Mouse (Mus musculus): Measurements from ENCODE around the gene Cox8b. TPM values are rescaled to one million over a fixed set of nuclear protein-coding genes. Genes with fewer than 3 reads are reported as not detected.

Cox8b gene
- polyA plus RNA-seq (2017; shearing (Covaris generic)): not detected

DNA sequence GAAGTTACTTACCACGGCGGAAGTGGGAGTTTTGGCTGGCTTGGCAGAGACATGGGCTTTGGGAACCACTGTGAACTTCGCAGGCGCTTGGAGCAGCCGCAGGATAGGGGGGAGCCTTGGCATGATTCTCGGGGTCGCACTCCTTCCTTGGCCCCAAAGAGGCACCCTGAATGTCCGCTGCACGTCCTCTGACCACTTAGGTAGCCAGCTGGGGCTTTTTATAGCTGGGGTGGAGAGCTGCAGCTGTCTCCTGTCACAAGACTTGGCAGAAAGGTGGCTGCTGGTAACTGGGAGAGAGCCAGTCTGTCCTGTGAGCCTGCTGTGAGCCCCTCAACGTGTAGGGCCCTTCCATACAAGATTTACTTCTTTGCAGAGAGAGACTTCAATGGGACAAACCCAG, at the start of gene Cox8b:
Gene Cox8b, minus strand, starts transcription at position 227 of the 400 bp plus-strand sequence.

GRCm38 (mm10) chr7:140941222-140942051, 41.2 kb upstream of the Cox8b start, which contains the start of gene Pgghg:
Gene Pgghg, plus strand, starts transcription at chr7:140941391.

GRCm38 (mm10) chr7:140920418-140921029, 20.3 kb upstream of the Cox8b start, which contains the start of gene Nlrp6:
Gene Nlrp6, plus strand, starts transcription at chr7:140920902.

GRCm38 (mm10) chr7:140881696-140882468, 18.4 kb downstream of the Cox8b start, which contains the start of the genes Psmd13 and Sirt3:
Gene Psmd13, plus strand, starts transcription at chr7:140881968.
Gene Sirt3, minus strand, starts transcription at chr7:140882309.

GRCm38 (mm10) chr7:140857550-140858505, 42.4 kb downstream of the Cox8b start, which contains the start of gene Bet1l:
Gene Bet1l, minus strand, starts transcription at chr7:140857577.

GRCm38 (mm10) chr7:140856785-140857549, 43.3 kb downstream of the Cox8b start, which contains the start of gene Ric8a:
Gene Ric8a, plus strand, starts transcription at chr7:140856957.

DNA sequence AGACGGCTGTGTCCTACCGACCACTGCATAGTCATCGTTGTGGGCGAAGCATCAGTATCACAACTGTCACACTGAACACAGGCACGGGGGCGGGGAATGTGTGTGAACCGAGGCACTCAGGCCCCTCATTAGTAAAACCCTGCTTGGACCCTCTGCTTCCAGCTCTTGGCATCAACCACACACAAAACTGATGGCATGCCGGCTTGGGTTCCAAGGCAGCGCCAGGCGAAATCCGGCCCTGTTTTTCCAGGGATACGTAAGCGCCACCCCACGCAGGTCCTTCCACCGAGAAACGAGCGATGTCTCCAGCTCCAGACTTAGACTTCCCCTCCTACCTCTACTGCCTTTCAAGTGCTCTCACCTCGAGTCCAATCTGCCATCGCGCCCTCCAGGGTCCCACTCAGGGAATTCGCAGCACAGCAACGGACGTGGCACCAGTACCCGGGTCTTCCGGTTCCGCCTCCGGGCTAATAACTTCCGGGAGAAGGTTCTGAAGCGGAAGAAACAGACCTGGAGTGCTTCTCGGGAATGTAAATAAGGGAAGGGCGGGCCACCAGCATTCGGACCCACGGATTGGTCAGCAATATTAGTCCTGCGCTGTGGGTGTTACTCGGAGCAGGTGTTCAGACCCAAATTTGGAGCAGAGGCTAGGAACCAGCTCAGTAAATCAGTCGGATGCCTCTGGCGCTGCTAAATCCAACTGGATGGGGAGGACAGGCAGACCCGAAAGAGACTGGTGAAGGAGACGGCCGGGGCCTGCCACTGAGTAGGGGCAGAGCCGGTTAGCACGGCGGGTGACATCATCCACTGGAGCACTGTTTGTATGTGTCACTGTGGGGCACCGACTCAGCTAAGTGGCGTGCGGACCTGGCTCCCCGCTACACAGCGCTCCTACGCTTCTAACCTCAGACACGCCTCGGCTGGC, 44.1 kb downstream of the Cox8b start, which contains the start of gene Gm45785:
Gene Gm45785, minus strand, starts transcription at position 472 of the 925 bp plus-strand sequence.

Other genes starting within 250 kb of the Cox8b start
- not detected for gene Olfr539, start 240.5 kb downstream of the Cox8b start, polyA plus RNA-seq (2017; shearing (Covaris generic))
- gene Olfr45, start 218.5 kb downstream of the Cox8b start, polyA plus RNA-seq (2017; shearing (Covaris generic)): not detected
- gene Olfr541, start 203.2 kb downstream of the Cox8b start, polyA plus RNA-seq (2017; shearing (Covaris generic)): not detected
- gene Cyp2e1, start 136.7 kb downstream of the Cox8b start, polyA plus RNA-seq (2017; shearing (Covaris generic)): 0.31 TPM
- gene Syce1, start 112.6 kb downstream of the Cox8b start, polyA plus RNA-seq (2017; shearing (Covaris generic)): not detected
- 0.71 TPM for gene Zfp941, start 78.3 kb downstream of the Cox8b start, polyA plus RNA-seq (2017; shearing (Covaris generic))
- gene Urah, start 65.4 kb downstream of the Cox8b start, polyA plus RNA-seq (2017; shearing (Covaris generic)): not detected
- not detected for gene Scgb1c1, start 54.9 kb downstream of the Cox8b start, polyA plus RNA-seq (2017; shearing (Covaris generic))
- not detected for gene Odf3, start 52.6 kb downstream of the Cox8b start, polyA plus RNA-seq (2017; shearing (Covaris generic))
- not detected for gene Gm45785, start 44.1 kb downstream of the Cox8b start, polyA plus RNA-seq (2017; shearing (Covaris generic))
- 88.6 TPM for gene Ric8a, start 43.5 kb downstream of the Cox8b start, polyA plus RNA-seq (2017; shearing (Covaris generic))
- gene Bet1l, start 42.9 kb downstream of the Cox8b start, polyA plus RNA-seq (2017; shearing (Covaris generic)): 42.5 TPM
- 134 TPM for gene Psmd13, start 18.5 kb downstream of the Cox8b start, polyA plus RNA-seq (2017; shearing (Covaris generic))
- gene Sirt3, start 18.1 kb downstream of the Cox8b start, polyA plus RNA-seq (2017; shearing (Covaris generic)): 5.5 TPM
- gene Nlrp6, start 20.5 kb upstream of the Cox8b start, polyA plus RNA-seq (2017; shearing (Covaris generic)): not detected
- 10.8 TPM for gene Pgghg, start 40.9 kb upstream of the Cox8b start, polyA plus RNA-seq (2017; shearing (Covaris generic))
- not detected for gene Ifitm5, start 49.8 kb upstream of the Cox8b start, polyA plus RNA-seq (2017; shearing (Covaris generic))
- gene Gm45717, start 55.5 kb upstream of the Cox8b start, polyA plus RNA-seq (2017; shearing (Covaris generic)): not detected
- gene Ifitm2, start 55.5 kb upstream of the Cox8b start, polyA plus RNA-seq (2017; shearing (Covaris generic)): 10.5 TPM
- 2.8 TPM for gene Ifitm1, start 66.8 kb upstream of the Cox8b start, polyA plus RNA-seq (2017; shearing (Covaris generic))
- 8.0 TPM for gene Ifitm3, start 110.3 kb upstream of the Cox8b start, polyA plus RNA-seq (2017; shearing (Covaris generic))
- gene Ifitm6, start 117.5 kb upstream of the Cox8b start, polyA plus RNA-seq (2017; shearing (Covaris generic)): not detected
- not detected for gene Gm17387, start 128.7 kb upstream of the Cox8b start, polyA plus RNA-seq (2017; shearing (Covaris generic))
- gene B4galnt4, start 160.7 kb upstream of the Cox8b start, polyA plus RNA-seq (2017; shearing (Covaris generic)): 25.8 TPM
- gene Pkp3, start 177.8 kb upstream of the Cox8b start, polyA plus RNA-seq (2017; shearing (Covaris generic)): 147 TPM
- 71.4 TPM for gene Sigirr, start 200.1 kb upstream of the Cox8b start, polyA plus RNA-seq (2017; shearing (Covaris generic))
- gene Ano9, start 217.4 kb upstream of the Cox8b start, polyA plus RNA-seq (2017; shearing (Covaris generic)): not detected
- gene Ptdss2, start 221.9 kb upstream of the Cox8b start, polyA plus RNA-seq (2017; shearing (Covaris generic)): 6.9 TPM

Data from effector memory CD4-positive, alpha-beta T cell, adult 5 months (primary cell).